Mouse (Mus musculus): ENCODE data around the gene Limch1.

The Limch1 gene

DNA sequence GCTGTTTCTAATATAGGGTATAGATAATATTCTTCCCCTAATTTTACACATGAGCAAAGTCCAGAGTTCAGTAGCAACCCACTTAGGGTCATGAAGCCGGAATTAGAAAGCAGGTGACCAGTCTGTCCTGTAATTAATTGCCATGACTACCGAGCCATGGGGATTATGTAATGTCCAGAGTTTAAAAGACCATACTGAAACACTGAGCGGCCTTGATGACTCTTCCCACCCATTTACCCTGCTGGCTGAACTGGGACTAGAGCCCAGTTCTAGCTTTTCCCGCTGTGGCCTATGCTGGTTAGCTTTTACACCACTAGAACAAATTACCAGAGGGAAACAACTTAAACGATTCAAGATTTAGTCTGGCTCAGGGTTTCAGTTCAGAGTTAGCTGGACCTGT lies 177.0 kb downstream of the Limch1 start:
- no peak for DNase-seq (ENCODE audit: low read depth, low spot score)

GRCm38 (mm10) chr5:66929291-66929690 lies 183.7 kb downstream of the Limch1 start:
- DNase-seq (ENCODE audit: low read depth, low spot score) = no peak

DNA sequence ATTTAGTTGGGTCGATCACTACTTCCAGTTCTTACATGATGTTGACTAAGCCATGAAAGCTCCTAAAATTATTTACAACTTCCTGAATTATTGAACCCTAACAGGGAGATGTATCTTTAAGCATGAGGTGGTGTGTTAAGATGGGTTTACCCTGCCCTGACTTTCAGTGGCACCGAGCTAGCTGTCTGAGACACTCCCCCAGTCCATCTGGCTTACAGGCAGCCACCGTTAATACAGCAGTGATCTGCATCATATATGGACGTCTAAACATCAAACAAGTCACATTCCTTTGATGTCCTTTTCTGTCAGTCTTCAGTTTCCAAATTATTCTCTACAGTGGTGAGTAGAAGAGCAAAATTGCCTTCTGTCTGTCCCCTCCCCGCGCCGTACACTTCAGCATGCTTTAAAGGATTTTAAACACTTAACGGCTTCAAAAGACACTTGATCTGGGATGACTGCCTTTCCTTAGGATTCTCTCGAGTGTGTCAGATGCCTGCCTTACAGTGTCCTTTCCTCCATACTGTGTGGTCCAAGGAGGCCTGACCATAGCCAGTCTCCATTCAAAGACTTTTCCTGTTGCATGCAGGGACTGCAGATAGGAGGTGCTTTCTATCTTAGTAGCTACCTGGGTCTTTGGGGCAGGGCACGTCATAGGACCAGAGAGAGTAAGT lies 187.6 kb downstream of the Limch1 start:
- DNase-seq (ENCODE audit: low read depth, low spot score) = no peak

- DNase-seq (ENCODE audit: low read depth, low spot score) = no peak
Measured at GRCm38 (mm10) chr5:66934585-66934984, 189.0 kb downstream of the Limch1 start.

- DNase-seq (ENCODE audit: low read depth, low spot score) = no peak
Measured at GRCm38 (mm10) chr5:66937376-66937775, 191.7 kb downstream of the Limch1 start.

DNA sequence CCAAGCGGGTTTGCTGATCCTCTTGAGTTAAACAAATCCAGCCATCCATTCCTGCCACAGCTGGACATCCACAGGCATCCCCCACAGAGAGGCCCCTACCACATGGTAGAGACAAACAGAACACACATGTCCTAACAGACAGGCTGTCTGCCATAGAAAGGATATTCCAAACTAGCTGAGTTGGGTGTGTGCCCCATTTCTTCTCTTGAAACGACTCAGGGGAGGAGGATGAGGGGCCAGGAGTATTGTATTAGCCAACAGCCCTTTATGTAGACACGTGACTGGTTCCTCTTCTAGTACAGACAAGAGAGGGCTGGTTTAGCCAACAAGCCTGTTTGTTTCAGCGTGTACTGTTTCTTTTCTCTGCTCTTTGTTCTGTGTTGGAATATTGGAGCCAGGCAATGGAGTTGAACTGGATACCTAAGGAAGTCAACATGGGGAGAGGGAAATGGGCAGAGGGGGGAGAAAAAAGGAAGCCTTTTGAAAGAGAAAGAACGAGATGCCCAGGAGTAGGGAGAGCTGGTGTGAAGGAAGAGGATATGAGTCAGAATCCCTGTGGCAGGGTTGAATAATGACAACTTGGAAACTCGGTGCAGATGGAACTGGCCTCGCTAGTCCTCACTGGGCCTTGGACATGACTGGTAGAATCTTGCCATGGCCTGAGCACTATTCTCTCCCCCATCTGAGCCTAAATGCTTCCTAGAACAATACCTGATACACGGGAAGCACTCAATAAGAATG lies 196.3 kb downstream of the Limch1 start:
- DNase-seq (ENCODE audit: low read depth, low spot score) = no peak

GRCm38 (mm10) chr5:66942922-66943321 lies 197.3 kb downstream of the Limch1 start:
- no peak for DNase-seq (ENCODE audit: low read depth, low spot score)

GRCm38 (mm10) chr5:66943521-66943920 lies 197.9 kb downstream of the Limch1 start:
- no peak for DNase-seq (ENCODE audit: low read depth, low spot score)

- no peak for DNase-seq (ENCODE audit: low read depth, low spot score)
Measured at GRCm38 (mm10) chr5:66947958-66948357, 202.3 kb downstream of the Limch1 start.

DNA sequence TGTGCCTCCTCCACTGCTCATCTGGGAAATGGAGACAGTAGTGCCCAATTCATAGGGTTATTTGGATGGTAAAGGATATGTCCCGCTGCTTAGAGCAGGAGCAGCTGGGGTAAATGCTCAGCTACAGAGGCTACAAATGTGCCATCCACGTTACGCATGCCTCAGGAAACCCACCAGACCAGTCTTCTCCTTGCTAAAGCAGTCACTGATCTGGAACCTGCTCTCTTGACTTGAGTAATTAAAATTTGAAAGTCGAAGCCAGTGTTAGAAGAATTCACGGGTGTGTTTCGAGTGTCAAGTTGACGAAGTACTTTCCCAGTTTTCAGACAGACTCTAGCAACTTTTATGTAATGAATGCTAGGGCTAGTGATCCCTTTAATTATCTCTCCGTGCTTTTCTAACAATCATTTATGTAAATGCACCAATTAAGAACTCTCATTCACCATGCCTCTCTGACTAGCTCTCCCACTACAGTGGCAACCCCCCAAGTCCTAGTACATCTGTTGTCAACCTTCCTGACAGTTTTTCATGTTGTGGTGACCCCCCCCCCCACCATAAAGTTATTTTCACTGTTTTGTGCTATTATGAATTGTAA lies 203.6 kb downstream of the Limch1 start:
- DNase-seq (ENCODE audit: low read depth, low spot score) = no peak

GRCm38 (mm10) chr5:66953375-66953774 lies 207.7 kb downstream of the Limch1 start:
- no peak for DNase-seq (ENCODE audit: low read depth, low spot score)

DNA sequence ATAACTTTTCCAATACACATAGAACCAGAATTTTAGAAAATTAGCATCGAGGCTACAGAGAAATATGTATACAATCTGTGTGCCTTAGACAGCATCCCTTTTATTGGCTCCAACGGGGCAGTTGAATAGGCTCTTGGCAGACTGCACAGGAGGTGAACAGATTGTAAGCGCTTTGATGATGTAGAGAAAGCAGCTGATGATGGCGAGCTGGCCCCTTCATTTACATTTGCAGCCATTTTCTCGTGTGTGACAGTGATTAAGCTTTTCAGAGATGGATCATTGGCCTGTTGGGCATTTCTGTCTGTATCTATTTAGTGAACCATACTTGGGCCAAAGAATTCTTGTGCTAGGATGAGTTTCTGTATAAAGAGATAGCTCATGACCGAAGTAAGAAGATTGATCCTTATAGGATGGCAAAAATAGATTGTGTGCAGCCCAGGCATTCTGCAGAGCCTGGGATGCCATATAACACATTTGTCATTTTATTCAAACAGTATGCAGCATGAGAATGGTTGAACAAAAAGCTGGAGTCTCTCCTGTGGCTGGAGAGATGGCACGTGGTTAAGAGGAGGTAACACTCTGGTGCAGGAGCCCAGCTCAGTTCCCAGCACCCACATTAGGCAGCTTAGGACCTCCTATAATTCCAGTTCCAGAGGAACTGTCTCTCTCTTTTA lies 208.5 kb downstream of the Limch1 start:
- no peak for DNase-seq (ENCODE audit: low read depth, low spot score)

DNA sequence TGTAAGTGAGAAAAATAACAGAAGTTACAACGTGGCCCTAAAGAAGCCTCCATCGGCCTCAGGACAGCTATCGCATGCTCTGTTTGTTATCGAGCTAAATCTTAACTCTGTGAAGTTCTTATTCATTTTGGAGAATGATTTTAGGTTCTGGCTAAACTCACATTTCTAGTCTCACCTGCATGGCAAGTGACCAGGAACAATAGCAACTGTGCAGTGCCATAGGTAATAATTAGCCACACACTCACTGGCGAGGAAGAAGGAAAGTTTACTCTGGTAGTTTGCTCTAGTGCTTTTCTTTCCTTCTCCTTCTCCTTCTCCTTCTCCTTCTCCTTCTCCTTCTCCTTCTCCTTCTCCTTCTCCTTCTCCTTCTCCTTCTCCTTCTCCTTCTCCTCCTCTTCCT lies 209.6 kb downstream of the Limch1 start:
- no peak for DNase-seq (ENCODE audit: low read depth, low spot score)

DNA sequence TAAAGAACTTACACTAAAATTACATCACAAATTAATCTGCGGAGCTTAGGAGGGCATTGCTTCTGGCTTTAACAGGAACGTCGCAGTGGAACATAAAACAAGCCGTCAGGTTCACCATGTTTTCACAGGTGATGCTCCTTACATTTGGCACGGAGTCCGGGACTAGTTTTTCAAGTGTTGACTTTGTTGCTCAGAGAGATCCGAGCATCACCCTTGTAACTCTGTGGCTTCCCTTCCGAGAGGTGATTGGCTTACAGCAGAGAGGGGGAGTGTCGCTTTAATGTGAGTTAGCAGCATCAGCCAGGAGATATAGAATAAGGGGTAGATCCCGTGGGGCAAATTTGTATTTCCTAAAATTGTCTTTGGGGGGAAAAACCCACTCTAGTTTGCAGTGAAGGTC lies 212.0 kb downstream of the Limch1 start:
- no peak for DNase-seq (ENCODE audit: low read depth, low spot score)

DNA sequence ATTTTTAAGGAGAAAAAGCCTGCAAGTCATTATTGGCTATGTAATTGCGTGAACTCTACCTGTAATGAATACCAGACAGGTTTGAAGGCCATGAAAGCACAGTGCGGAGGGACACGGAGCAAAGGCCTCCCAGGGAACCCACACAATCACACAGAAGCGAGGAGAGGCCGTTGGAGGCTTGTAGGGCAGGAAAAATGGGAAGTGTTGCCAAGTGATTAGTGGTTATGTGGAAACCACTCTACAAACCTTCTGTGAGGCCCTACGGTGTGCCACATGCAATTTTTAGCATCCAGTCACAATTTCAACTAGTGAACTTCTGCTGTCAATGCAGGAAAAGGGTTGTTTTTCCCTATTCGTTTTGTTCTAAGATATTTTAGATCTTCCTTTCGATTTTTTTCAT lies 212.5 kb downstream of the Limch1 start:
- no peak for DNase-seq (ENCODE audit: low read depth, low spot score)

GRCm38 (mm10) chr5:66959968-66960367 lies 214.3 kb downstream of the Limch1 start:
- DNase-seq (ENCODE audit: low read depth, low spot score) = no peak

GRCm38 (mm10) chr5:66965442-66965841 lies 219.8 kb downstream of the Limch1 start:
- no peak for DNase-seq (ENCODE audit: low read depth, low spot score)

DNA sequence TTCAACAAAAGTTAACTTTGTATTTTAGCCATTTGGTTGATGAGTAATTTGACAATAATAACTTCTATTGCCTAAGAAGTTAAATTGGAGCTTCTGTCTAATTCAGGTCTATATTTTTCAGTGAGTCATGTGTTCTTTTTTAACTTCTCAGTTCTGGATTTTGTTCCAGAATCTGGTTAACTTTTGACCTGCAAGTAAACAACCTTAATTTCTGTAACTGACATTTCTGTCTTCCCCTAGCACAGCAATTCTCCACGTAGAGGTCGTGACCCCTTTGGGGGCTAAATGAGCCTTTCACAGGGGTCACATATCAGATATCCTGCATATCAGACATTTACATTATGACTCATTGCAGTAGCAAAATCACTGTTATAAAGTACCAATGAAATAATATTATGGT lies 221.5 kb downstream of the Limch1 start:
- DNase-seq (ENCODE audit: low read depth, low spot score) = no peak

- DNase-seq (ENCODE audit: low read depth, low spot score) = no peak
Measured at GRCm38 (mm10) chr5:66967646-66968045, 222.0 kb downstream of the Limch1 start.

DNA sequence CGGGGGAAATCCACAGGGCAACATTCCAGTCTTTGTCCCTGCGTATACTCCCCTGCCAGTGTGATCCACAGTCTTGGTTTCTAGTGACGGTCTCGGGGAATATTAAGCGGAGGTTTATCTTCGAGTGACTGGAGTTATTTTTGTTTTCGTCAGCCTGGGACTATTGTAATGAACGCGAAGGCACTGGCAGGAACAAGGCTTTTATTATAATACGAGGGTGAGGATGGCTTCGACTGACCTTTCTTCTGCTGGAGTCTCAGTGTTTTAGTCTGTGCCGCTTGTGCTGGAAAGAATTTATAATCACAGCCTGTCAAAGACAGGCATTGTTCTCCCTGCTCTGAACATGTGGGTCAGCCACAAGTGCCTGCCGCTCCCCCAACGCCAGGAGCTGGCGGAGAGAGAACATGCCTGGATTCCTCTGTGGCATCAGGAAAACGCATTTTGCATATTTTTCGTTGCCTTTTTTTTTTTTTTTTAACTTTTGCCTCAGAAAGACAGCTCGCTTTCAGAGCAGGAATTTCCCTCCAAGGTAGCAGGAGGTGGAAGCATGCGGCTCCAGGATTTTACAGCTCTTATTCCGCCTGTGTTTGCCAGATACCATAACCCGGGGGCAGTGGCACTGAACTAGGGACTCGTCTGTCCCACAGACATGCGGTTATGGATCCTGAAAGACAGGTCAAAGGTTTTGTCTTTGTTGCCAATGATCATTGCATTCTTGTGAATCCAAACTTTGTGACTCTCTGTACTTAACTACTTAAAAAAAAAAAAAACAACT lies 222.6 kb downstream of the Limch1 start:
- DNase-seq (ENCODE audit: low read depth, low spot score) = no peak

GRCm38 (mm10) chr5:66968925-66969711 lies 223.5 kb downstream of the Limch1 start:
- DNase-seq (ENCODE audit: low read depth, low spot score) = no peak

Measured in WW6 (cell line).